Mouse (Mus musculus): Measurements from ENCODE around the gene B230217C12Rik.

B230217C12Rik gene

DNA sequence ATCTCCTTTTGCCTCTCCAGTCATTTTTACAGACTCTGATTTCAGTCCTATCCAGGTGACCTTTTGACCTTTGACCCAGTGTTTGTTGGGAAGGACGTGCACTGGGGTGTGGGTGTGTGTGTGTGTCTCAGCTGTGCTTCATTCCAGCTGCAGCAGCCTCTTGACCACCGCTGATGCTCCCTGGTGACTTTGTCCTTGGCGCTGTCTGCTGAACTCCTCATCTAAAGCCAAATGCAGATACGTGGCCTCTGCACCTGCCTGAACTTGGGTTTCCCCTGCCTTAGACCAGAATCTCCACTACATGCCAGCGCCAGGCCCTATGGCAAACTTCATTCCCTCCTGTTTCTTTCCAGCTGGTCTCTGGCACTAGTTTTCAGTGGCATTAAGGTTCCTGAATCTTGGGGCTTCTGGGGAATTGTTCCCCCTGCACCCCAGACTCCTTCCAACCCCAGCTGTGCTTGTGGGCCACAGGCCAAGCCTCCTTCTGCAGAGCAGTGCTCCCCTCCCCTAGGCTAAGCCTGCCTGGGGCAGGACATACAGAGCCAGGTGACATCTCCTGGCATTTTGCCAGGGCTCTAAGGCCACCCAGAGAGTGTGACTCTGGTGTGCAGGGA is 31.9 kb upstream of the B230217C12Rik start:
- CTCF ChIA-PET = interaction anchor here (0.9 kb wide), 1 partner anchor 193 kb away, joined by 3 read pairs; no protein-coding TSS in a partner anchor

DNA sequence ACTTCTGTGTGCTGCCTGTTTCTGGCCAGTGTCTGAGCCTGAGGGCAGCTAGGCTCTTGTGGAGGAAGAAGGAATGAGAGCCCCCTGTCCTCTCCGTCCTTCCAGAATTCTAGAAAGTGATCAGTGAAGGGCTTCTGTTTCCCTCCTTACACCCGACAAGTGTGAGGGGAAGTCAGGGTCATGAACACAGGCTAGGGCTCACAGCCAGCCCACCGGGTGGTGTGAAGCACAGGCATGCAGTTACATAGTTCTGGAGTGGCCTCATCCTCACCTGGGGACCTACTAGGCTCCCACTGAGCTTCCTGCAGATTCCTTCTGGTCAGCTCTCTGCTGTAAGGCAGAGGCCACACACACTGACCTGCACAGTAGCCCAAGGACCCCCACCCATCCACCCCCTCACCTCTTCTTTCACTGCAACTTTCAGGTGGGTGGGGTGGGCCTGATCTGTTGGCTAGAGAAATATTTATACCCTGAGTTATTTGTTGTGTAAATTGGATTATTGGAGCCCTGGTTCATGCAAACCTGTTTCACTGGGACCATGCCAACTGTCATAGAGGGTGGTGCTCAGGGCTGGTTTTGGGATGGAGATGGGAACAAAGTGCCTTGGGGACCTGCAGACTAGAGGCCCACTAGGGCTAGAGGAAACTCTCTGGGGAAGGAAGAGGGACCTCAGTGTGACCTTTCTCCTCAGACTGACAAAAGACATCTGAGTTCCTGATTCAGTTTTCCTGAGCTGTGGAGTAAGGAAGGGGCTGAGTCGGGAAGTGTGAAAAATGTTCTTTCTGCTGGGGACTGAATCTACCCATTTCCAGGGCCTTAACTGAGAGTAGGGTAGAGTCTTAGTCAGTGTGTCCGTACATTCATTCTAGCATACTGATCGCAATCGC is 31.1 kb upstream of the B230217C12Rik start:
- CTCF ChIA-PET = interaction anchor here (0.9 kb wide), 1 partner anchor 193 kb away, joined by 3 read pairs; no protein-coding TSS in a partner anchor

DNA sequence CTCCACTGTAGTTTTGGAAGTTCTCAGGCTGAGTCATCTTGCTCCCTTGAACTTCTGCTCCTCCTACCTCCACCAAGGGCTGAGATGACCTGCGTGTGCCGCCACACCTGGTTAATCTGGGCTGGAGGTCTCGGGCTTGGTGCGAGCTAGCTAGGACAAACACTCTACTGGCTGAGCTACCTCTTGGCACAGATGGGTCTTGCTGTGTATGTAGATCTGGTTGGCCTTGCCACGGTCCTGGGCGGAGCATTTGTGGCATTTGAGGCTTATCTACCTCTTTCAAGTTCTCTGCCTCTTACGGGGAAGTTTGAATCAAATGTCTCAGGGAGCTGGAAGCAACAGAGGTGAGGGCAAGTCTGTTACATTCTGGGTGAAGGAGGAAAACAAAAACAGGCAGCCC is 30.2 kb upstream of the B230217C12Rik start:
- CTCF ChIA-PET = no interaction called here

DNA sequence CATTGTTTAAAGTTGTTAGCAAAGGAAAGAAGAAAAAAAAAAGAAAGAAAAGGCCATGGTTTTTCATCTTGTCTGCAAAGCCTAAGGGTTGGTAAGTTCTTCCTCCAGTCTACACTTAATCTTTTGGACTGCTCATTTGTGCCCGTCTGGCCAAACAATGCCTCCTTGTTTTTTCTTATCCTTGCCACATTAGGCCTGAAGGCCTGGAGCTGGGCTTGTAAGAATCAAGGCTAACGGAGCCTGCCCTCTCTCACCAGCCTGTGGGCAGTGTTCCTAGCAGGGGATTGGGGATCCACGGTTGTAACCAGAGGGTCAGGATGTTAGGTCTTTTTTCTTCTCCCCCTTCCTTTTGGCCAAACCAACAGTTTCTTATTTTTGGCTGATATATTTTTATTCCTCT is 29.6 kb upstream of the B230217C12Rik start:
- CTCF ChIA-PET = interaction anchor here (0.6 kb wide), 1 partner anchor 33 kb away, joined by 4 read pairs; no protein-coding TSS in a partner anchor

DNA sequence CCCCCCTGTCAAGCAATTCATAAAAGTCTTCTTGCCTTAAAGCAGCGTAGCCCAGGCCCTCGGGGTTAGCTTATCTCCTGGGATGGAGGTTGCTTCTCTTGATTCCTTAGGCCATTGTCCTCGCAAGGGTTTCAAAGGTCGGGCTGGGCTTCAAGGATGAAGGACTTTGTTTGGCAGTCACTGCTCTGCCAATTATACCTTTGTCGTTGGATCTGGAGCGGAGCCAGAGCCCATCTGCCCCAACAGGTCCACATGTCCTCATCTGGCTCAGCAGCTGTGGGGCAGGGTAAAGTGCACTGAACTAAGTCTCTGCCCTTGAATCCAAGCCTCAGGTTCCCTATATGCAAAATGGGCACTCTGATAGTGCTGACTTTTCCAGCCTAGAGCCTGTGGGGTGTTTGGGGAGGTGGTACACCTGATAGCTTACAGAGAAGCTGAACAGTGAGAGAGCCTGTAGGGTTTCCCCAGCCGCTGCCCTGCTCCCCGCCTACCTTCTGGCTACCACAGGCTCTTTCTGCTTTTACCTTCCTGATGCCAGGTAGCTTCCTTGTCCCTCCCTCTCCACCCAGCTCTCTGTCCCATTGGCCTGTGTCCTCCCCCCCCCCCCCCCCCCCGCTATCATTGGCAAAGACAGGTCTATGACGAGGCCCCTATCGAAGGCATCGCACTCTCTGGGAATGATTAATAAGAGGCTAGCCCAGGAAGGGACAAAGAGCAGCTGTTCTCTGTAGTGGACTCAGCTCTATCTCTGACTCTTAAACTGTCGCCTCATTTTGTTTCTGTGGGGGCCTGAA is 28.8 kb upstream of the B230217C12Rik start:
- CTCF ChIA-PET = interaction anchor here (0.6 kb wide), 1 partner anchor 34 kb away, joined by 4 read pairs; no protein-coding TSS in a partner anchor

DNA sequence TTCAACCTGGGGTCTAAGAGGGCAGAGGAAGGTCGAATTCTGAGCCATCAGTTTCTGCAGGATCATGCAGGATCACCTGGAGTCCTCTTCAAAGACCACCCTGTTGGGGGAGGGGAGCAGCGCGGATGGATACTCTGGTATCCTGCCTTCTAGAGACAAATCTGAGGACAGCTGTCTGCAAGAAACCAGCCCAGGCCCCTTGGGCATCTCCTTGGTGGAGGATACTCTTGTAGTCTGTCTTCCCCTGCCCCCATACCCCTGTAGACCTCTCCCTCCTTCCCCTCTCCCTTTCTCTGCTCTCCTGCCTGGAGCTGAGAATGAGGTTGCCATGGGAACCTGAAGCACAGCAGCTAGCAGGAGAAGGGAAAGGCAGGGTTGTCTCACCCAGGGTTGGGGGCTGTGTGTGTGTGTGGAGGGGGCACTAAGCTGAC is 28.1 kb upstream of the B230217C12Rik start:
- CTCF ChIA-PET = interaction anchor here (0.6 kb wide), 1 partner anchor 865 kb away, joined by 3 read pairs; no protein-coding TSS in a partner anchor

DNA sequence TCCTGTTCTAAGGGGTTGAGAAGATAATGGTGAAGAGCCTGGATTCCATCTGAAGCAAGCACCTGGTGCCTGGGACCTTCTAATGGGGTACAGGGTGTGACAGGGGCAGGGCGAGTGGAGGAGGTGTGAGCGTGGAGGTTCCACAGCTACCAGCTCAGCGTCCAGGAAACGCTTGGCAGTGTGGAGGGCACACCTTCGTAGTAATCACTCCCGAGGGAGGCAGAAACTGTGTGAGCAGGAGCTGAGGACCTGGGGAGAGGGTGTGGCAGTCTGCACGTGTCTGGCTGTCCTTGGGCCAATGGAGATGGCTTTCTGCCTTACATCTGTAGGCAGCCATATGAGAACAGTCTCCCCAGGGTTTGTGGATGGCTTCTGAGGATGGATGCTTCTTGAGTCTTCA is 27.5 kb upstream of the B230217C12Rik start:
- CTCF ChIA-PET = interaction anchor here (0.6 kb wide), 1 partner anchor 864 kb away, joined by 3 read pairs; no protein-coding TSS in a partner anchor

DNA sequence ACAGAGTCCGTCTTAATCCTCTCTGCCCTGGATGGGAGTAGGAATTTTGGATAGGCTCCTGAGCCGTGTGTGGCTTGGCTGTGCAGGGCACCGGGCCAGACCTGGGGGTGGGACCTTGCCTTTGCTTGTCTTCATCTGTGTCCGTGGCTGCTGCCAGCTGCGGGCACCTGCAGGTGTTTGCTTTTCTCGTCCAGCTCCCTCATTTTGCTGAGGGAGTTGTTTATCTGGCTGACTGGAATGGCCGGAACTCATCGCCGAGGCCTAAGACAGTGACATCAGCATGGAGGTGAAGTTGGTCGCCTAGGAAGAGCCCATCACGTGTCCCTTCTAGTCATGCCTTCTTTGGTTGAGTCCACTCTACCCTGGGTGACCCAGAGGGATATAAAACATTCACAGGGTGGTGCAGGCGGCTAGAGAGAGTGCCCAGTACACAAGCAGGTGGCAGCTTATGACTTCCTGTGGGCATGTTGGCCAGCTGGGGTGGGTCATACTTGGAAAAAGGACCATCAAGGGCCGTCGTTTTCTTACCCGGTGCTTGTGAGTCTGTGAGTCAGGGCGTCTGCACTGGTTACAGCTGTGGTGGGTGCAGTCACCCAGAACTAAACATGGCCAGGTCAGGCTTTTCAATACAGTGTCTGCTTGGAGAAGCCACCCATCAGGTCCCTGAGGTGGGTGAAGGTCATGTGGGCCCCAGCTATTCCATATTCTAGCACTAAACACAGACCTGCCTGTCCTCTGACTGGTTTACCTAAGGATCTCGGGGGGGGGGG is 26.6 kb upstream of the B230217C12Rik start:
- CTCF ChIA-PET = no interaction called here

DNA sequence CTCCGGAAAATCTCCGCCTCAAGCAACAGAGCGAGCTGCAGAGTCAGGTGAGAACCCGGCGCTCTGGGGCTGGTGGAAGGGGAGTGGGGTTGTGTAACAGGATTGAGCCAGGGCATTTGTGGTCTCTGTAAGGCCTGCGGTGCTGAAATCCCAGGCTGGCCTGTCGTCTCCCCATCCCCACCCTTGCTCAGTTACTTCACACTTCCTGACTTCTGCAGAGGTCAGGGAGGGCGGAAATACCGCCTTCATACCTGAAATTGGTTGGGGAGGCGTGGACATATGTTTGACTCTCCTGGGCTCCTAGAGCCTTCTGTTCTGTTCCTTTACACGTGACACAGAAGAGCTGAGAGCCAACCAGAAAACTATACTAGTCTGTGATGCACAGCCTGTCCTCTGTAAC is 24.8 kb upstream of the B230217C12Rik start:
- CTCF ChIA-PET = no interaction called here

DNA sequence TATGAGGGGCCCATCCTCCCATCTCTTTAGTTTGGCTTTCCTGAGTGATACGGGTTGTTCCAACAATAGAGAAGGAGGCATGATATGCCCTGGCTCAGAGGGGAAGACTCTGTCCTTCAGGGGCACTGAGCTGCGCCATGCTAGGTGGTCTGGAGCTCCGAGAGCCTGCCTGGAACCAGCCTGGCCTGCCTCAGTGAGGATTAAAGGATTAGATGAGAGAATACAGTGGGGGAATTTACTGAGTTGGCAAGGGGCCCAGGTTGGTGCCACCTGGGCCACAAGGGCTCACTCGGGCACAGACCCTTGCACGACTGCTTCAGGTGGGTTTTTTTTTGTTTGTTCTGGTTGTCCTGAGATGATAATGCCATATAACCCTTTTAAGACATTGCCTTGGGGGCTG is 24.4 kb upstream of the B230217C12Rik start:
- CTCF ChIA-PET = interaction anchor here (0.9 kb wide), 1 partner anchor 10 kb away, joined by 3 read pairs; no protein-coding TSS in a partner anchor

DNA sequence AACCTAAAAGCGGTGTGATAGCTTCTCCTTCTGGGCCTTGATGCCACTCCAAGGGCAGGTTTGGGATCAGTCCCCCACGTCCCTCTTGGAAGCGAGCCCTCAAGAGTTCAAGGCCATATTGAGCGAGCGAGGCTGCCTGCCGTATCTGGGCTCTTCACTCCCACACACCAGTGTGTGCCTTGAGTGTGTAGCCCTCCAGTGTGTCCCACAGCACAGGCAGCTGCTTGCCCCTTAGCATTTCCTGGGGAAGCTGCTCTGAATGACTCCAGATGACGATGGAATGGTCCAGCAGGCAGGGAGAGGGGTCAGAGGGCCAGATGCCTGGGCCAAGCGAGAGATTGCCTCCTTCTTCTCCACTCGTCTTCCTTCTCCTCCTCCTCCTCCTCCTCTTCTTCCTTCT is 23.7 kb upstream of the B230217C12Rik start:
- CTCF ChIA-PET = interaction anchor here (0.7 to 0.9 kb wide), 3 partner anchors 11 to 309 kb away, joined by 3 to 4 read pairs (median 3); no protein-coding TSS in a partner anchor

DNA sequence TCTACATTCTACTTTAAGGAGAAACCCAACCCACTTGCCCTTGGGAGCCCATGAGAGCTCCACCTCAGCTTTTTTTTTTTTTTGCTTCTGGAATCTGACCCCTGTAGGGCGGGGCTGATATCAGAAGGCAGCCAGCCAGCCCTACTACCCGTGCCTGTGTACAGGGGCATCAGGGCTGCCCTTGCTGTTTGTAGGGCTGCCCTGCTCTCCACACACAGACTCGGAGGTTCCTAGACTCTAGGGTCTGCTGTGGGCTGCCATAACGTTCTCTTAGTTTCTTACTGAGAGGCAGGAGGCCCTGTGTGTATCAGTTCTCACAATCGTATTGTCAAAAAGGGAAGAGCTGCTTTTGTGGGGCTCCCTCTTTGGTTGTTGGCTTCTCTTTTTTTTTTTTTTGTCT is 23.2 kb upstream of the B230217C12Rik start:
- CTCF ChIA-PET = interaction anchor here (0.7 to 0.9 kb wide), 3 partner anchors 12 to 309 kb away, joined by 3 to 4 read pairs (median 4); no protein-coding TSS in a partner anchor

DNA sequence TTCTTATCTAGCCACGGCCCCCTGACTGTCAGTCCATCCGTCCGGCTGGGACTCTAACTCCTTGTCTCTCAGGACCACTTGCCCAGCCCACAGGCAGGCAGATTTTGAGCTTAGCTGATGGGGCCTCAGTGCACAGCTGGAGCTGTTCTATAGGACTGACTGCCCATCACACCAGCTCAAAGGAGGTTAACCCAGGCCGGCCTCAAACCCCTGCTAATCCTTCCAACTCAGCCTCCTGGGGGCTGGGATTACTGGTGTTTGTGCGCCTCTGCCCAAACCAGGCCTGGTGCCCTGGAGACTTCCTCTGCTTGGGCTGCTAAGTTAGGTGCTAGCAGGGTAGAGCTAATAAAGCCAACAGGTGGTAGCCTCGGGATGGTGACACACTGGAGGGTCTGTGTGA is 22.6 kb upstream of the B230217C12Rik start:
- CTCF ChIA-PET = interaction anchor here (0.9 kb wide), 1 partner anchor 13 kb away, joined by 4 read pairs; no protein-coding TSS in a partner anchor

DNA sequence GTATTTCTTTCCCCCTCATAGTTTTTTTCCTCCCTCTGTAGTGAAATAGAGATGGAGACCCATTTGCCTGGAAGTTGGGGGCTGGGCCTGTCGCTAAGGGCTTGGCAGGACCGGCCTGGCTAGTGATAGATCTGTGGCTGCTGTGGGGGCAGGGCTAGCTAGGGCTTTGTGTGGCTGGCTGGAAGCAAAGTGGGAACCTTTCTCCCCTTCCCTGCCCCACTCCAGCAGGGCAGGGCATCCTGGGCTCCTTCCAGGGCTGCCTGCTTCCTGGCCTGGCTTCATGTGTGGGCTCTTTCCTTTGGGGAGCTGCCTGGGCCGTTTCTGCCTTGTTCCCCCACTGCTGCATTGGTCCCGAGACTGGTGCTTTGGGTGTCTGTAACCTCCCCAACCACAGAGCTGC is 22.0 kb upstream of the B230217C12Rik start:
- CTCF ChIA-PET = interaction anchor here (0.9 kb wide), 1 partner anchor 13 kb away, joined by 4 read pairs; no protein-coding TSS in a partner anchor

DNA sequence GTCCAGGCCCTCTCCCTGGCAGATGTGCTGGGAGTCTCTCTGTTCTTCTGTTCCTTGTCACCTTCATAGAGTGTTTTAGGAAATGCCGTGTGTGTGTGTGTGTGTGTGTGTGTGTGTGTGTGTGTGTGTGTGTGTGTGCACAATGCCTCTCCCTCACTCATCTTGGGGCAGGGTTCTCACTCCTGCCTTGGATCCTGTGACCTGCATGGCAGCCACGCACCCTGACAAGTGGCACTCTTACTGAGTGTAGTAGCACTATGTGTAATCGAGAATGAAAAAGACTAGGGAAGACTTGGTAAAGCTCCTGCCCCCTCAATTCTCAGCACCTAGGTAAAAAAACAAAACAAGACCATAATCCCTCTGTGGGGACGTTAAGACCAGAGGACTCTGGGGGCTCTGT is 21.5 kb upstream of the B230217C12Rik start:
- CTCF ChIA-PET = no interaction called here

DNA sequence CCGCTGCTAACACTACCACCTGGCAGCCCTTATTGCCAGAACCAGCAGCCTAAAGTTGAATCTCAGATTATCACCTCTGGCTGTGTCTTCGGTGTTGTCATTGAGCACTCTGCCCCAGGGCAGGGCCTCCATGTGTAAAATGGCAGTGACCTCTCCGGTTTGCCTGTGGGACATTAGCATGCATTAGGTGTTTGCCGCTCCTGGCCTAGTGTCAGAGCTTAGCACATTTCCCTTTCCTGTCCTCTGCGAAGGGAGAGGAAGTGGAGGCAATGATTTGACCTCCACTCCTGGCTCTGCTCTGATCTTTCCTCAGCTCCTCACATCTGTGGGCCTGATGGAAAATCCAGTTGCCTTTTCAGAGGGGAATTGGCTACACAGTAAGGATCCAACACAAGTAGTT is 20.7 kb upstream of the B230217C12Rik start:
- CTCF ChIA-PET = no interaction called here

DNA sequence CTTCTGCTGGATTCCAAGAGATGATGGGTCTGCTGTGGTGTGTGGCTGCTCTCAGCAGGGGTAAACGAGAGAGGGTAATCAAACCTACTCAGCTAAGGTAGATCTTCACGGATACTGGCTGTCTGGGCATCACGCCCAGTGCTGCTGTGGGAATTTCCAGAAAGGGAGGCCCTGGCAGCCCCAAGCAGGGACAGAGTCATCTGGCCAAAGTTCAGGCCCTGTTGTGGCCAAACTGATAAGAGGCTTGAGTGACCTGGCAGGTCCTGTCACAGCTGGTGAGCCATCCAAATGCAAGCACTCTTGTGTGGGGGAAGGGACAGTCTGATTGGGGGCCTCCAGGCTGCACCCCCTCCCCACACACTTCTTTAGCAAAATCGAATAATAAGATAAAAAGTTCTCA is 19.7 kb upstream of the B230217C12Rik start:
- CTCF ChIA-PET = no interaction called here

DNA sequence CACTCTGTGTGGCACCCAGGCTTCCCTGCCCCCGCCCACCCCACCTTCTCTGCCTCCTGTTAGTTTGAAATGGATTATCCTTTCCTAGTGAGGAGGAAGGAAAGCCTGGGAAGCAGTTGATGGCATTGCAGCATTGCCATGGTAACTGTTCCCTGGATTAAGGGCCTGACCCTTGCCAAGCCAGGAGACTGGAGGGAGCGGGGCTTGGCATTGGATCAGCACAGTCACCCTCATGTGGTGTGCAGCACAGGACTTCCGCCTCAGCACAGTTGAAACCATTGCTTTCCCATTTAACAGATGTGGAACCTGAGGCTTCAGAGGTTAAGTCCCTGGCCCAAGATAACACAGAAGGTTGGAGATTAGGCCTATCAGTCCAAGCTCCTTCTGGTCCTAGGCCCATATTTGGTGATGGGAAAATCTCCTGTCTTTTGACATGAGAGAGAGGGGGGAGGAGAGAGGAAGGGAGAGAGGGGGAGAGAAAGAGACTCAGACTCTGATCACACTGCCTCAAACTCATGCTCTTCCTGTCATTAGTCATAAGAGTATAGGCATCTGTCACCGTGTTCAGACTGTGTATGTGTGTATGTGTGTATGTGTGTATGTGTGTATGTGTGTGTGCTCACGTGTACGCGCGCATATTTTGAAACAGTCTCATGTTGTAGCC is 19.0 kb upstream of the B230217C12Rik start:
- CTCF ChIA-PET = no interaction called here

DNA sequence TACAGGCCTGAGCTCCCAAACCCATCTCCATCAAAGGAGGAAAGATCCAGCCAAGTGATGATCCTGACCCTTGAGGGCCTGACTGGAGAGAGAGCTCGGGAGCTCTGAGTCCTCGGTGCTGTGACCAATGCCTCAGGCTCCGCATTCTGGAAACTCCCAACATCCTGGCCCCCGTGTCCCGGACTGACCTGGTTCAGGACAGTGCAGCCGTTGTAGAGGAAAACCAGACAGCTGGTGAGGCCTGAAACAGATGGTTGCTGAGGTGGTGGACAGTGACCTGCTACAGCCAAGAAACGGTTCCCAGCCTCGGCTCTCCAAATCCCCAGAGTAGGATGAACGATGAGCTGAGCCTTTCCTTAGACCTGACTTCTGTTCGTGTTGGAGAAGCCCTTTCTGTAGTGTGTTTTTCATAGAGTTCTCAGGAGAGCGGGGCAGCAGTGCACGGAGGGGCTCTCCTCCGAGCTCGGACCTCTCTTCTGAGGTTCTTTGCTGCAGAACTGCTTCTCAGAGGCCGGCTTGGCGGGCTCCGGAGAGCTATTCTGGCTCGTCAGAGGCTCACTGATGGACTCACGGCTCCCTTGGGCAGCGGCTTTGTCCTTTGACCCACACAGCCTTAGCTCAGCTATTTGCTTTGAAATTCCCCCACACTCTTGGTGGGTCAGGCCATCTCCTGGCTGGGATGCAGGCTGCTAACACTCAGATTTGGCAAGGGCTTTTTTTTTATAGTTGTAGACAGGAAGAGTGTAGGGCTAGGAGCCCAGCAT is 17.6 kb upstream of the B230217C12Rik start:
- CTCF ChIA-PET = interaction anchor here (0.6 kb wide), 1 partner anchor 57 kb away, joined by 3 read pairs; no protein-coding TSS in a partner anchor
